Mouse (Mus musculus): ENCODE measurements around the gene Cavin1. TPM values are rescaled to one million over a fixed set of nuclear protein-coding genes. Genes with fewer than 3 reads are reported as not detected.
A peak's percentile ranks its signal among the peaks of the same experiment; 100 is the strongest.

Cavin1 gene
- polyA plus RNA-seq, 1 experiment: 27.4 TPM

GRCm38 (mm10) chr11:100938711-100939511 lies 31.8 kb downstream of the Cavin1 start:
- peak overlapping the region; percentile 93 for H3K27ac ChIP-seq (ENCODE audit: insufficient read depth, low read depth, low read length)
- H3K27me3 ChIP-seq (ENCODE audit: control insufficient read depth, insufficient read depth, low read length): no peaks in the 10 kb centered on the region
- H3K4me3 ChIP-seq (ENCODE audit: low read depth, low read length): peak overlapping the region; percentile 96
- WGBS: under 1% methylated on average over 48 of the region's 48 CpGs
- TF ChIP-seq POLR2A (IDR thresholded peaks at IDR 0.05; ENCODE audit: low read depth, low read length): peak; percentile 95
- no peak for TF ChIP-seq CTCF (IDR thresholded peaks at IDR 0.05; ENCODE audit: extremely low read depth, insufficient read length, insufficient replicate concordance, low read depth, low read length)
- peaks cover 13% of the 10 kb centered on the region; the same call in 1 of the 2 replicates for H3K4me1 ChIP-seq (ENCODE audit: control insufficient read depth, insufficient read depth, insufficient read length, low read length)
- H3K36me3 ChIP-seq (ENCODE audit: control insufficient read depth, insufficient read depth, low read length): no peaks in the 10 kb centered on the region

GRCm38 (mm10) chr11:100938112-100938511 lies 32.6 kb downstream of the Cavin1 start:
- H3K27ac ChIP-seq (ENCODE audit: insufficient read depth, low read depth, low read length): peak overlapping the region; percentile 71; the same call in 1 of the 2 replicates
- 4% methylated on average over 5 of the region's 5 CpGs for WGBS

DNA sequence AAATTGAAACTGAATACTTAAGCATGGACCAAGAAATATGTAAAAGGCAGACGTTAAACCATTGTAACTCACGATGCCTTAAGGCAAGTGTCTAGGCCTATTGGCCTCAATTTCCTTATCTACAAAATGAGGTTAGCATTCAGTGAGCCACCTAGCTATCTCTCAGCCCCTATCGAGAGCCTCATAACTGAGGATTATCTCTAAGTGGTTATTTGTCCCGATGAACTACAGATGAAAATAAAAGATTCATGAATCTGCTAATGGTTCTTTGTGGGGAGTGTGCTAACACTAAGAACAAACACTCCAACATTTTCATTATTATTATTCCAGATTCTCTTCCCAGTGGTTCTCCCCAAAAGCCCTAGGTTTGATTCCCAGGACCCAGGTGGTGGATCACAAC lies 33.4 kb downstream of the Cavin1 start:
- 25% methylated on average over 4 of the region's 4 CpGs for WGBS
- TF ChIP-seq CTCF (IDR thresholded peaks at IDR 0.05; ENCODE audit: extremely low read depth, insufficient read length, insufficient replicate concordance, low read depth, low read length) (no peak), POLR2A (IDR thresholded peaks at IDR 0.05; ENCODE audit: low read depth, low read length) (no peak)
- no peak overlapping the region for H3K27ac ChIP-seq (ENCODE audit: insufficient read depth, low read depth, low read length)
- H3K4me1 ChIP-seq (ENCODE audit: control insufficient read depth, insufficient read depth, insufficient read length, low read length): peaks cover 16% of the 10 kb centered on the region
- peaks cover 5% of the 10 kb centered on the region for H3K36me3 ChIP-seq (ENCODE audit: control insufficient read depth, insufficient read depth, low read length)
- no peak overlapping the region; the same call in 1 of the 2 replicates for H3K4me3 ChIP-seq (ENCODE audit: low read depth, low read length)
- no peaks in the 10 kb centered on the region for H3K27me3 ChIP-seq (ENCODE audit: control insufficient read depth, insufficient read depth, low read length)

More at GRCm38 (mm10) chr11:100938112-100938511, 32.6 kb downstream of the Cavin1 start:
- no peak overlapping the region; the same call in 1 of the 2 replicates for H3K4me3 ChIP-seq (ENCODE audit: low read depth, low read length)
- H3K36me3 ChIP-seq (ENCODE audit: control insufficient read depth, insufficient read depth, low read length): no peaks in the 10 kb centered on the region
- H3K27me3 ChIP-seq (ENCODE audit: control insufficient read depth, insufficient read depth, low read length): no peaks in the 10 kb centered on the region
- TF ChIP-seq CTCF (IDR thresholded peaks at IDR 0.05; ENCODE audit: extremely low read depth, insufficient read length, insufficient replicate concordance, low read depth, low read length) (no peak), POLR2A (IDR thresholded peaks at IDR 0.05; ENCODE audit: low read depth, low read length) (no peak)
- peaks cover 16% of the 10 kb centered on the region; the same call in 1 of the 2 replicates for H3K4me1 ChIP-seq (ENCODE audit: control insufficient read depth, insufficient read depth, insufficient read length, low read length)

DNA sequence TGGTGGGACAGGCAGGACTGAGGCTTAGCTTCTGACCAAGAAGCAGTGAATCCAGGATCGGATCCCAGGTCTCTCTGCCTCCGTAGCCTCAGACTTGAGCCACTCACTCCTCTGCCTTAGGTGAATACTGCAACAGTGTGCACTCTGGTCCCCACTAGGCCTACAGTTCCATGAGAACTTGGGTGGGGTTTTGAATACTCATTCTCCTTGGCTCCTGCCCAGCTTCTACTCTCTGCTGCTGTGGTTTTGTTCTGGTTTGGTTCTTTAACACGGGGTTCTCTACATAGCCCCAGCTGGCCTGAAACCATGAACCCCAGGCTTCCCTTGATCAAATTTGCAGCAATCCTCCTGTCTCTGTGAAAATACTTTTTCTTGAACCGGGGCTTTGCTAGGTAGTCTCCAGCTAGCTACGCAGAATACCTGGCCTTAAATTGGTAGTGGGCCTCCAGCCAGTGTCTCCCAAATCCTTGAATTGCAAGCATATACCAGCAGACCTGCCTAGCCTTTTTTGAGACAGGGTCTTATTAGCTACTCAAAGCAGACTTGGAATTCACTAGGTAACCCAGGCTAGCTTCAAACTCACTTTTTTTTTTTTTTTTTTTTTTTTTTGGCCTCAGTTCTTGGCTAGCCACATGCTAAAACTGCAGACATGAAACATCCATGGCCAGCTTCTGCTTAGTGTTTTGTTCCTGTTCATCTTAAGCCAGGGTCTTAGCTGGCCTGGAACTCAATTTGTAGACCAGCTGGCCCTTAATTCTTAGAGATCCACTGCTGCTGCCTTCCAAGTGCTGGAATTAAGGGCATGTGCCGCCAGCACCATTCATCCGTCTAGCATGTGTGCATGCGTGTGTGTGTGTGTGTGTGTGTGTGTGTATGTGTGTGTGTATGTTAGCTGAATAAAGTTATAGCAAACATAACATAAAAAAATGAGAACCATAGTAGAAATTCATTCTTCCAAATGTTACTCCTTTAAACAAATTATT lies 35.0 kb downstream of the Cavin1 start:
- 64% methylated on average over 8 of the region's 8 CpGs for WGBS
- H3K4me1 ChIP-seq (ENCODE audit: control insufficient read depth, insufficient read depth, insufficient read length, low read length): peaks cover 22% of the 10 kb centered on the region
- 0 out of 2 replicates have a peak overlapping the region, but pooled peaks have one; percentile 20 for H3K27ac ChIP-seq (ENCODE audit: insufficient read depth, low read depth, low read length)
- H3K36me3 ChIP-seq (ENCODE audit: control insufficient read depth, insufficient read depth, low read length): peaks cover 5% of the 10 kb centered on the region
- TF ChIP-seq POLR2A (IDR thresholded peaks at IDR 0.05; ENCODE audit: low read depth, low read length): no peak
- no peak for TF ChIP-seq CTCF (IDR thresholded peaks at IDR 0.05; ENCODE audit: extremely low read depth, insufficient read length, insufficient replicate concordance, low read depth, low read length)
- no peak overlapping the region for H3K4me3 ChIP-seq (ENCODE audit: low read depth, low read length)
- no peaks in the 10 kb centered on the region for H3K27me3 ChIP-seq (ENCODE audit: control insufficient read depth, insufficient read depth, low read length)

DNA sequence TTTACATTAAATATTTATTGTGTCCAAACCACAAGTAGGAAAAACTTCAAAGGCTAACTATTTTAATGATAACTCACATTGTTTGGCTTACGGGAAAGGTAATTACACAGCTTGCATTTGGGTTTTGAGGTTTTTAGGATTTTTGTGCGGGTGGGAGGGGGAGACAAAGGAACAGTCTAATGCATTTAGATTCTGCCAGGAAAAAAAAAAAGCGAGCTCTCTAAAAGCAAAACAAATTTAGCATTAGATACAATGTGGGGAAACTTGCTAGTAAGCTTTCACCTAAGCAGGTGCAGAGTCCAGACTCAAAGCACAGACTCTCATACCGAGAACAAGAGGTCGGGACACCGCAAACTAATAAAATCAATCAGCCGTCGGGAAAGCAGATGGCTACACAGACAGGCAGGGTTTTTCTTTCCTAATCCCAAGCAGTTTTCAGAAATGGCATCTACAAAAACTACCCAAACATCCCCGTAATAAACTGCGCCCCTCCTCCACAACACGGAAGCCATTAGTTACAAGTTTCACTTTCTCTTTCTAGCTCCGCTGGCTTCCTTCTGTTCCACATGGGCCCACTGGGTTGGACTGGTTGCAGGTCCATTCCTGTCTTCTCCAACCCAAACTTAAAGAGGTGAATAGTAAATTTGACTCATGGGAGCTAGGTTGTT lies 39.3 kb downstream of the Cavin1 start:
- Histone ChIP-seq H3K27me3 (ENCODE audit: control insufficient read depth, insufficient read depth, low read length) (no peaks in the 10 kb centered on the region), H3K27ac (ENCODE audit: insufficient read depth, low read depth, low read length) (peak overlapping the region; percentile 79), H3K4me1 (ENCODE audit: control insufficient read depth, insufficient read depth, insufficient read length, low read length) (peaks cover 24% of the 10 kb centered on the region), H3K36me3 (ENCODE audit: control insufficient read depth, insufficient read depth, low read length) (peaks cover 5% of the 10 kb centered on the region), H3K4me3 (ENCODE audit: low read depth, low read length) (peak overlapping the region; percentile 46; the same call in 1 of the 2 replicates)
- TF ChIP-seq CTCF (IDR thresholded peaks at IDR 0.05; ENCODE audit: extremely low read depth, insufficient read length, insufficient replicate concordance, low read depth, low read length) (no peak), POLR2A (IDR thresholded peaks at IDR 0.05; ENCODE audit: low read depth, low read length) (no peak)
- 3% methylated on average over 12 of the region's 12 CpGs for WGBS

DNA sequence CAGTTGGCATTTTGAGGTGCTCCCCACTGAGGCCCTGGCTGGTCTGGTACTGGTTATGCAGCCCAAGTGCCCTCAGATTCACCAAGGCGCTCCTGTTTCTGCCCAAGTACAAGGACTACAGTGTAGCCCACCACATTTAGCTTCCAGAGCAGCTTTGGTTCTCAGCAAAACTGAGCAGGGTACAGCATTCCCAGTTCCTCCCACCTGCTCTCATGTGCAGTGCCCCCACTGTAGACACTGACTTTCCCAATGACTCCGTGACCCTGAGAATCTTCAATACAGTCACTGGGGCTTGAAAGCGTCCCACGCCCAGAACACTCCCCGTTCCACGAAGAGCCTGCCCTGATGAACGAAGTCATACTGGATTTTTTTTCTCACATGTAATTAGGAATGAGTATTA lies 40.1 kb downstream of the Cavin1 start:
- Histone ChIP-seq H3K36me3 (ENCODE audit: control insufficient read depth, insufficient read depth, low read length) (peaks cover 6% of the 10 kb centered on the region), H3K4me3 (ENCODE audit: low read depth, low read length) (no peak overlapping the region), H3K4me1 (ENCODE audit: control insufficient read depth, insufficient read depth, insufficient read length, low read length) (peaks cover 27% of the 10 kb centered on the region), H3K27ac (ENCODE audit: insufficient read depth, low read depth, low read length) (peak overlapping the region; percentile 9), H3K27me3 (ENCODE audit: control insufficient read depth, insufficient read depth, low read length) (no peaks in the 10 kb centered on the region)
- TF ChIP-seq CTCF (IDR thresholded peaks at IDR 0.05; ENCODE audit: extremely low read depth, insufficient read length, insufficient replicate concordance, low read depth, low read length) (no peak), POLR2A (IDR thresholded peaks at IDR 0.05; ENCODE audit: low read depth, low read length) (no peak)
- WGBS: 30% methylated on average over 7 of the region's 7 CpGs
